Mouse (Mus musculus) regulatory T cell (primary cell): Measurements from ENCODE around the gene Mprip.

Experiments
- in situ Hi-C: fragments of 300-600 bp; cut with MboI, MseI; formaldehyde crosslinking; loops from one replicate; pipeline ENCODE4 v1.15.1; 2025; ENCODE audit warnings: high pct_unique_total_duplicates

Gene Mprip

GRCm38 (mm10) chr11:59759178-59759577, 98.1 kb downstream of the Mprip start:
- in situ Hi-C loops = no loop called here

GRCm38 (mm10) chr11:59759626-59760025, 98.5 kb downstream of the Mprip start:
- in situ Hi-C loops = no loop called here

GRCm38 (mm10) chr11:59760796-59761195, 99.7 kb downstream of the Mprip start:
- in situ Hi-C loops = no loop called here

- in situ Hi-C loops = no loop called here
Observed at GRCm38 (mm10) chr11:59769307-59769706, 108.2 kb downstream of the Mprip start.

- in situ Hi-C loops = loop anchor here (10.0 kb wide), 1 partner anchor 655 kb away; no protein-coding TSS in a partner anchor
Observed at GRCm38 (mm10) chr11:59769738-59770137, 108.6 kb downstream of the Mprip start.

GRCm38 (mm10) chr11:59770753-59771152, 109.6 kb downstream of the Mprip start:
- in situ Hi-C loops = loop anchor here (10.0 kb wide), 1 partner anchor 656 kb away; no protein-coding TSS in a partner anchor

GRCm38 (mm10) chr11:59772291-59772690, 111.2 kb downstream of the Mprip start:
- in situ Hi-C loops = loop anchor here (10.0 kb wide), 1 partner anchor 657 kb away; no protein-coding TSS in a partner anchor

GRCm38 (mm10) chr11:59772902-59773301, 111.8 kb downstream of the Mprip start:
- in situ Hi-C loops = loop anchor here (10.0 kb wide), 1 partner anchor 658 kb away; no protein-coding TSS in a partner anchor

- in situ Hi-C loops = loop anchor here (10.0 kb wide), 1 partner anchor 660 kb away; no protein-coding TSS in a partner anchor
Observed at GRCm38 (mm10) chr11:59774522-59774921, 113.4 kb downstream of the Mprip start.

- in situ Hi-C loops = loop anchor here (5.0 to 10.0 kb wide), 2 partner anchors 98 to 661 kb away; no protein-coding TSS in a partner anchor
Observed at GRCm38 (mm10) chr11:59775435-59776148, 114.5 kb downstream of the Mprip start.

- in situ Hi-C loops = loop anchor here (5.0 to 10.0 kb wide), 2 partner anchors 100 to 662 kb away; no protein-coding TSS in a partner anchor
Observed at GRCm38 (mm10) chr11:59777259-59777658, 116.2 kb downstream of the Mprip start.

- in situ Hi-C loops = loop anchor here (5.0 to 10.0 kb wide), 2 partner anchors 101 to 664 kb away; no protein-coding TSS in a partner anchor
Observed at GRCm38 (mm10) chr11:59778181-59778873, 117.2 kb downstream of the Mprip start.

- in situ Hi-C loops = loop anchor here (5.0 to 10.0 kb wide), 2 partner anchors 102 to 664 kb away; no protein-coding TSS in a partner anchor
Observed at GRCm38 (mm10) chr11:59778874-59779223, 117.7 kb downstream of the Mprip start.

- in situ Hi-C loops = loop anchor here (5.0 to 10.0 kb wide), 2 partner anchors 102 to 665 kb away; no protein-coding TSS in a partner anchor
Observed at GRCm38 (mm10) chr11:59779406-59779805, 118.3 kb downstream of the Mprip start.

GRCm38 (mm10) chr11:59780241-59780640, 119.1 kb downstream of the Mprip start:
- in situ Hi-C loops = loop anchor here (10.0 kb wide), 1 partner anchor 155 kb away; no protein-coding TSS in a partner anchor

GRCm38 (mm10) chr11:59782091-59782590, 121.0 kb downstream of the Mprip start:
- in situ Hi-C loops = loop anchor here (10.0 kb wide), 1 partner anchor 157 kb away; no protein-coding TSS in a partner anchor

GRCm38 (mm10) chr11:59783591-59783990, 122.5 kb downstream of the Mprip start:
- in situ Hi-C loops = loop anchor here (10.0 kb wide), 1 partner anchor 159 kb away; no protein-coding TSS in a partner anchor

- in situ Hi-C loops = loop anchor here (10.0 kb wide), 1 partner anchor 162 kb away; no protein-coding TSS in a partner anchor
Observed at GRCm38 (mm10) chr11:59786444-59787198, 125.5 kb downstream of the Mprip start.

GRCm38 (mm10) chr11:59787199-59787781, 126.2 kb downstream of the Mprip start, which contains the start of gene Pld6:
TSS of gene Pld6 (minus strand) at chr11:59787645.
- in situ Hi-C loops = loop anchor here (10.0 kb wide), 1 partner anchor 162 kb away; no protein-coding TSS in a partner anchor

- in situ Hi-C loops = loop anchor here (10.0 kb wide), 1 partner anchor 165 kb away; no protein-coding TSS in a partner anchor
Observed at GRCm38 (mm10) chr11:59789311-59789710, 128.2 kb downstream of the Mprip start.
